Mouse (Mus musculus): ENCODE measurements around the gene Lrrc29. TPM values are rescaled to one million over a fixed set of nuclear protein-coding genes. Genes with fewer than 3 reads are reported as not detected.

The Lrrc29 gene
- polyA plus RNA-seq, 1 experiment from 2014 or later = 9.5 TPM

- 47% methylated on average over 4 of the region's 4 CpGs for whole genome bisulfite sequencing (ENCODE audit: insufficient replicate concordance)
- ATAC-seq (ENCODE audit: low read depth) (no peak), DNase-seq (no peak)
- no peak overlapping the region for H3K27ac ChIP-seq
- H3K4me2 ChIP-seq = no peak overlapping the region
- H3K4me3 ChIP-seq (replicated peaks) = no peak overlapping the region
- H3K4me1 ChIP-seq (replicated peaks) = peaks cover 90% of the 10 kb centered on the region
- H3K9me3 ChIP-seq (replicated peaks) = no peaks in the 10 kb centered on the region
- H3K9ac ChIP-seq = no peak overlapping the region
- H3K27me3 ChIP-seq = peaks cover 18% of the 10 kb centered on the region
- H3K36me3 ChIP-seq = peaks cover 1% of the 10 kb centered on the region; the same call in 1 of the 2 replicates
Observed at GRCm38 (mm10) chr8:105342768-105343167, 16.7 kb upstream of the Lrrc29 start.

DNA sequence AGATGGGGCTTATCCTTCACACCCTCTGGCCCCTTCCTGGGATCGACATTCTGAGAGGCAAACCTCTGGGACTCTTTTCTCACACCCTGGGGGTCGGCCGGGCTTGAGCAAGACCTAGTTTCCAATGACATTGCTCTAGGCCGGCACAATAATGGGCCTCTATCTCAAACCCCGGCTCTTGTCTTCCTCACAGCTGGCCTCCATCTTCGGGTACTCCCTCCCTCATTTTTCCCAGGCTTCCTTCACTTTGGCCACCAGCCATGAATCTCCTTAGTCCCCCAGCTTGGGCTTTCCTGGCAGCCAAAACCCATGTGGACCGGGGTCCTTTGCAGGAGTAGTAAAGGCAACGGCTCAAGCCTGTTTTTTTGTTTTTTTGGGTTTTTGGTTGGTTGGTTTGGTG, 15.3 kb upstream of the Lrrc29 start:
- Histone ChIP-seq H3K9me3 (replicated peaks) (no peaks in the 10 kb centered on the region), H3K27me3 (peaks cover 4% of the 10 kb centered on the region), H3K27ac (peak overlapping the region; percentile 34; the same call in 1 of the 2 replicates), H3K36me3 (peaks cover 9% of the 10 kb centered on the region), H3K4me2 (no peak overlapping the region), H3K4me1 (replicated peaks) (peaks cover 86% of the 10 kb centered on the region), H3K9ac (no peak overlapping the region), H3K4me3 (replicated peaks) (no peak overlapping the region)
- 69% methylated on average over 8 of the region's 8 CpGs for WGBS (ENCODE audit: insufficient replicate concordance)
- ATAC-seq (ENCODE audit: low read depth) = no peak
- DNase-seq = no peak

DNA sequence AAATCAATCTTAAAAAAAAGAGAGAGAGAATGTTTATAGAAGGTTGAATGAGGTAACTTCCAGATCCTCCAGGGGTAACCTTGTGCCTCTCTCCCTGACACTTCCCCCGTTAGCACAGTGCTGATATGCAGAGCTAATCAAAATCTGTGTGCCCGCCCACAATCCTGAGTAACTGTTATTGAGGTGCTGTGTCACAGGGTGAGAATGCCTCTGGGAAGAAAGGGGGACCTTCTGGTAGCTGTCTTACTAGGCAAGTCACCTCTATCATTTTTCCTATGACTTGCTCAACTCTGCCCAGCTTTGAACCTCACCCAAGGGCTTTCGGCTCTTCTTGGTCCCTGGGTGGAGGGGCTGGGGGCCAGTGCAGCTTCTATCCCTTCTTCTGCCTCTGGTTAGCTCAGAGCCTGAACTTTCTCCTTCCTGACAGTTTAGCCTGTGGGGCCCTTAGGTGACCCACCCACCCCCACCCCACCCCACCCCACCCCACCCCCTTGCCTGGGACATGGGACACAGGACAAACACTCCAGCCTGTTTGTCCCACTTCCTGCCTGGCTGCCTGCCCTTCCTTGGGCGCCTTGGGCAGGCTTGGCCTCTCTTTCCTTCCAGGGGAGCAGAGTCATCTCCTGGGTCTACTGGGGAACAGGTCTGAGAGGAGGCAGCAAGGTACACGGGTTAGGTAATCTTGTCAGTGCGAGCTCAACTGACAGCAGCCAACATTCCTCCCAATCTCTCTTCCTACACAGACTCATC, 14.0 kb upstream of the Lrrc29 start:
- Histone ChIP-seq H3K4me2 (0 out of 2 replicates have a peak overlapping the region, but pooled peaks have one; percentile 8), H3K4me3 (replicated peaks) (no peak overlapping the region), H3K27me3 (no peaks in the 10 kb centered on the region), H3K4me1 (replicated peaks) (peaks cover 73% of the 10 kb centered on the region), H3K9me3 (replicated peaks) (no peaks in the 10 kb centered on the region), H3K36me3 (peaks cover 20% of the 10 kb centered on the region), H3K27ac (peak overlapping the region; percentile 34; the same call in 1 of the 2 replicates), H3K9ac (no peak overlapping the region; the same call in 1 of the 2 replicates)
- peak; percentile 26 for DNase-seq
- WGBS (ENCODE audit: insufficient replicate concordance) = 30% methylated on average over 6 of the region's 6 CpGs
- ATAC-seq (ENCODE audit: low read depth) = peak; percentile 75

DNA sequence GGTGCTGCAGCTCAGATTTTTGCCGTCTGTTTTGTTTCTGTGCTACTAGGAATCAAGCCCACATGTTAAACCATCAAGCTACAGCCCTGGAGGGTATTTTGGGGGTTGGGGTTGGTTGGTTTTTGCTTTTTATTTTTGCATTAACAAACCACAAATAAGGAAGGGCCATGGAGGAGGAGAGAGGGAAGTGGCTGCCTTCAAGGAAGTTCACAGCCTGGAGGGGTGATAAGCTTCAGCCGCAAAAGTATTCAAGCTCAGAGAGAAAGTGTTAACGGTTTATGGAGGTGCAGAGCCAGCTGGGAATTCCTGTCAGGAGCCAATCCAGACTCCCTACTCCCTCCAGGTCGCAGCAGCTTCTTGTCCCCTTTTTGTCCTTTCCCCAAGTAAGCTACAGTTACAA, 12.9 kb upstream of the Lrrc29 start:
- 7% methylated on average over 4 of the region's 4 CpGs for WGBS (ENCODE audit: insufficient replicate concordance)
- Histone ChIP-seq H3K4me2 (no peak overlapping the region), H3K27ac (peak overlapping the region; percentile 50; the same call in 1 of the 2 replicates)

DNA sequence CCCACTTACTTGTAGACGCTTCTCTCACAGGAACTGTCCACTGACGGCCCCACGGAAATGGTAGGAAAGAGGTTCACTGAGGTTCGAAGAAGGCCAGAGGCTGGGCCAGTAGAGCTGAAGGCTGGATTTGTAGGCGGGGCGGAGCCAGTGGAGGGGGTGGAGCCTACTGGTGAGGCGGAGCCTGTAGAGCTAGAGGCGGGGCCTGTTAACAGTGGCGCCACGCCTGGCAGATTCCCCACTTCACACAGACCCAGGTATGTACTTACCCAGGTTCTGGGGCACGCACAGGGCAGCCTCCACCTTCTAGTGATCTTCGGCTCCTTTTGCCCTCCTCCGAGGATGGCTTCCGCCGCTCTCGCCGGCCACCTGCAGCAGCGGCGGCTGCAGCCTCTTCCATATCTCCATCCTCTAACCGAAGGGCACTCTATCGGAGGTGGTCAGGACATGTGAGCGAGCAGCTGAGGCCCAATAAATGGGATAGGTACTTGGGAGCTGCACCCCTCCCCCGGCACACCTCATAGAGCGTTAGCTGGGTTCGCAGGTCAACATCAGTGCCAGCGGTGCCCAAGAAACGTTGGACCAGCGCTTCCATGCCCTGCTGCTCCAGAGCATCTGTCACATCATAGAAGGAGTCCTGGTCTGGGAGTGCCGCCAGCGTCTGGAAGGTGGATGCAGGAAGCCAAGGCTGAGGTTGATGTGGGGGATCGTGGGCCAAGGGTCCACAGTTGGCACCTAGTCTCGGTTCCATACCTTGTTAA, 10.5 kb upstream of the Lrrc29 start:
- H3K36me3 ChIP-seq = peaks cover 38% of the 10 kb centered on the region
- WGBS (ENCODE audit: insufficient replicate concordance) = 82% methylated on average over 32 of the region's 32 CpGs

More for the DNA sequence above, 12.9 kb upstream of the Lrrc29 start:
- peak overlapping the region; percentile 17; the same call in 1 of the 2 replicates for H3K9ac ChIP-seq
- ATAC-seq (ENCODE audit: low read depth) (no peak), DNase-seq (no peak)
- H3K9me3 ChIP-seq (replicated peaks) = no peaks in the 10 kb centered on the region
- H3K4me3 ChIP-seq (replicated peaks) = no peak overlapping the region
- H3K27me3 ChIP-seq = no peaks in the 10 kb centered on the region
- H3K36me3 ChIP-seq = peaks cover 28% of the 10 kb centered on the region
- H3K4me1 ChIP-seq (replicated peaks) = peaks cover 63% of the 10 kb centered on the region

DNA sequence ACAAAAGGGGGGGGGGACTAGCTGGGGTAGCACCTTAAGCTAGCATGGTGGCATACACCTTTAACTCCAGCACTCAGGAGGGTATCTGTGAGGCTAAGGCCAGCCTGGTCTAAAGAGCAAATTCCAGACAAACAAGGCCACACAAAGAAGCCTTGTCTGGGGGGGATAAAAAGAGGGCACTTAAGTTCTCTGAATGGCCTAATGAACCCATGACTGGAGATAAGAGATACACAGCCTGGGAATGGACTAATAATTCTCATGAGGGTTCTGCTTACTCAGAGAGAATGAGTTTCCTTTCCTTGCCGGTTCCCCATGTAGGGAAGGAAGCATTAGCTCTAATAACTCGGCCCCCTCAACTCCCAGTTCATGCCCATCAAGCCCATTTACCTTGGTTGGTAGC, 6.4 kb upstream of the Lrrc29 start:
- H3K4me3 ChIP-seq (replicated peaks) = no peak overlapping the region

More for the DNA sequence above, 10.5 kb upstream of the Lrrc29 start:
- Histone ChIP-seq H3K4me2 (no peak overlapping the region), H3K9me3 (replicated peaks) (no peaks in the 10 kb centered on the region), H3K4me3 (replicated peaks) (no peak overlapping the region), H3K9ac (no peak overlapping the region), H3K27ac (no peak overlapping the region), H3K27me3 (no peaks in the 10 kb centered on the region), H3K4me1 (replicated peaks) (peaks cover 49% of the 10 kb centered on the region)
- ATAC-seq (ENCODE audit: low read depth) (no peak), DNase-seq (peak; percentile 20)

GRCm38 (mm10) chr8:105331931-105332330, 5.9 kb upstream of the Lrrc29 start:
- Histone ChIP-seq H3K9me3 (replicated peaks) (no peaks in the 10 kb centered on the region), H3K9ac (no peak overlapping the region), H3K4me2 (no peak overlapping the region), H3K4me3 (replicated peaks) (no peak overlapping the region), H3K4me1 (replicated peaks) (peaks cover 31% of the 10 kb centered on the region), H3K27me3 (no peaks in the 10 kb centered on the region), H3K36me3 (peaks cover 72% of the 10 kb centered on the region), H3K27ac (no peak overlapping the region)
- ATAC-seq (ENCODE audit: low read depth) = no peak
- DNase-seq = no peak
- 92% methylated on average over 9 of the region's 9 CpGs for WGBS (ENCODE audit: insufficient replicate concordance)

More for the DNA sequence above, 6.4 kb upstream of the Lrrc29 start:
- H3K4me1 ChIP-seq (replicated peaks) = peaks cover 26% of the 10 kb centered on the region
- 69% methylated on average over 2 of the region's 2 CpGs for WGBS (ENCODE audit: insufficient replicate concordance)
- no peak overlapping the region for H3K4me2 ChIP-seq
- ATAC-seq (ENCODE audit: low read depth) = no peak
- H3K27ac ChIP-seq = no peak overlapping the region
- no peak overlapping the region for H3K9ac ChIP-seq
- H3K9me3 ChIP-seq (replicated peaks) = no peaks in the 10 kb centered on the region
- DNase-seq = no peak
- H3K27me3 ChIP-seq = no peaks in the 10 kb centered on the region
- H3K36me3 ChIP-seq = peaks cover 72% of the 10 kb centered on the region

- ATAC-seq (ENCODE audit: low read depth) (no peak), DNase-seq (no peak)
- Histone ChIP-seq H3K9me3 (replicated peaks) (no peaks in the 10 kb centered on the region), H3K9ac (no peak overlapping the region), H3K27ac (no peak overlapping the region), H3K4me1 (replicated peaks) (peaks cover 30% of the 10 kb centered on the region), H3K4me2 (no peak overlapping the region), H3K4me3 (replicated peaks) (no peak overlapping the region), H3K27me3 (no peaks in the 10 kb centered on the region), H3K36me3 (peaks cover 67% of the 10 kb centered on the region)
- 91% methylated on average over 22 of the region's 22 CpGs for WGBS (ENCODE audit: insufficient replicate concordance)
Observed at GRCm38 (mm10) chr8:105331469-105331868, 5.4 kb upstream of the Lrrc29 start.

- Histone ChIP-seq H3K27ac (no peak overlapping the region), H3K9me3 (replicated peaks) (no peaks in the 10 kb centered on the region), H3K27me3 (no peaks in the 10 kb centered on the region), H3K4me2 (no peak overlapping the region), H3K4me1 (replicated peaks) (peaks cover 31% of the 10 kb centered on the region), H3K9ac (no peak overlapping the region), H3K36me3 (peaks cover 58% of the 10 kb centered on the region), H3K4me3 (replicated peaks) (no peak overlapping the region)
- WGBS (ENCODE audit: insufficient replicate concordance) = 88% methylated on average over 12 of the region's 12 CpGs
- ATAC-seq (ENCODE audit: low read depth) (no peak), DNase-seq (no peak)
Observed at GRCm38 (mm10) chr8:105330325-105330724, 4.2 kb upstream of the Lrrc29 start.

- peak overlapping the region; percentile 77 for H3K4me2 ChIP-seq
- H3K9ac ChIP-seq = peak overlapping the region; percentile 84
- no peaks in the 10 kb centered on the region for H3K27me3 ChIP-seq
- H3K27ac ChIP-seq = peak overlapping the region; percentile 97
- peaks cover 42% of the 10 kb centered on the region for H3K36me3 ChIP-seq
- H3K4me3 ChIP-seq (replicated peaks) = peak overlapping the region; percentile 82
- ATAC-seq (ENCODE audit: low read depth) = no peak
- H3K4me1 ChIP-seq (replicated peaks) = peaks cover 62% of the 10 kb centered on the region
- DNase-seq = no peak
- WGBS (ENCODE audit: insufficient replicate concordance) = 19% methylated on average over 6 of the region's 6 CpGs
- no peaks in the 10 kb centered on the region for H3K9me3 ChIP-seq (replicated peaks)
Observed at GRCm38 (mm10) chr8:105326968-105327367, 890 bp upstream of the Lrrc29 start.

GRCm38 (mm10) chr8:105325641-105326093, 411 bp downstream of the Lrrc29 start:
- Histone ChIP-seq H3K36me3 (peaks cover 32% of the 10 kb centered on the region), H3K4me2 (peak overlapping the region; percentile 78), H3K27ac (peak overlapping the region; percentile 97), H3K27me3 (no peaks in the 10 kb centered on the region), H3K4me1 (replicated peaks) (peaks cover 66% of the 10 kb centered on the region), H3K4me3 (replicated peaks) (peak overlapping the region; percentile 82), H3K9ac (peak overlapping the region; percentile 92), H3K9me3 (replicated peaks) (no peaks in the 10 kb centered on the region)
- under 1% methylated on average over 12 of the region's 12 CpGs for WGBS (ENCODE audit: insufficient replicate concordance)
- peak; percentile 13 for ATAC-seq (ENCODE audit: low read depth)
- DNase-seq = no peak
